Mouse (Mus musculus): ENCODE measurements around the gene Phlda3.

Phlda3 gene

GRCm38 (mm10) chr1:135798492-135798891 lies 32.6 kb downstream of the Phlda3 start:
- no peak for TF ChIP-seq GATA4 (IDR thresholded peaks at IDR 0.05; ENCODE audit: insufficient replicate concordance, low read length)

- TF ChIP-seq GATA4 (IDR thresholded peaks at IDR 0.05; ENCODE audit: insufficient replicate concordance, low read length), result no peak
Observed at GRCm38 (mm10) chr1:135799109-135799627, 33.2 kb downstream of the Phlda3 start.

GRCm38 (mm10) chr1:135800192-135800950 lies 34.5 kb downstream of the Phlda3 start:
- TF ChIP-seq GATA4 (IDR thresholded peaks at IDR 0.05; ENCODE audit: insufficient replicate concordance, low read length), result no peak

GRCm38 (mm10) chr1:135807546-135807945 lies 41.6 kb downstream of the Phlda3 start:
- no peak for TF ChIP-seq GATA4 (IDR thresholded peaks at IDR 0.05; ENCODE audit: insufficient replicate concordance, low read length)

GRCm38 (mm10) chr1:135810180-135810579 lies 44.3 kb downstream of the Phlda3 start:
- TF ChIP-seq GATA4 (IDR thresholded peaks at IDR 0.05; ENCODE audit: insufficient replicate concordance, low read length), result no peak

- no peak for TF ChIP-seq GATA4 (IDR thresholded peaks at IDR 0.05; ENCODE audit: insufficient replicate concordance, low read length)
Observed at GRCm38 (mm10) chr1:135811016-135811646, 45.2 kb downstream of the Phlda3 start.

GRCm38 (mm10) chr1:135812205-135812604 lies 46.3 kb downstream of the Phlda3 start:
- no peak for TF ChIP-seq GATA4 (IDR thresholded peaks at IDR 0.05; ENCODE audit: insufficient replicate concordance, low read length)

GRCm38 (mm10) chr1:135812618-135813017 lies 46.7 kb downstream of the Phlda3 start:
- TF ChIP-seq GATA4 (IDR thresholded peaks at IDR 0.05; ENCODE audit: insufficient replicate concordance, low read length), result no peak

GRCm38 (mm10) chr1:135813071-135813470 lies 47.2 kb downstream of the Phlda3 start:
- TF ChIP-seq GATA4 (IDR thresholded peaks at IDR 0.05; ENCODE audit: insufficient replicate concordance, low read length), result no peak

- TF ChIP-seq GATA4 (IDR thresholded peaks at IDR 0.05; ENCODE audit: insufficient replicate concordance, low read length), result no peak
Observed at GRCm38 (mm10) chr1:135813687-135814395, 47.9 kb downstream of the Phlda3 start.

- no peak for TF ChIP-seq GATA4 (IDR thresholded peaks at IDR 0.05; ENCODE audit: insufficient replicate concordance, low read length)
Observed at GRCm38 (mm10) chr1:135814531-135814930, 48.6 kb downstream of the Phlda3 start.

GRCm38 (mm10) chr1:135817595-135817994 lies 51.7 kb downstream of the Phlda3 start:
- no peak for TF ChIP-seq GATA4 (IDR thresholded peaks at IDR 0.05; ENCODE audit: insufficient replicate concordance, low read length)

- peak; percentile 64; the same call in 1 of the 2 replicates for TF ChIP-seq GATA4 (IDR thresholded peaks at IDR 0.05; ENCODE audit: insufficient replicate concordance, low read length)
Observed at GRCm38 (mm10) chr1:135818481-135819086, 52.7 kb downstream of the Phlda3 start, which contains the start of gene Lad1. Gene Lad1 (plus strand): TSS chr1:135818598.
